Mouse (Mus musculus): ENCODE measurements around the gene Moap1.
A peak's percentile ranks its signal among the peaks of the same experiment; 100 is the strongest.

The Moap1 gene

DNA sequence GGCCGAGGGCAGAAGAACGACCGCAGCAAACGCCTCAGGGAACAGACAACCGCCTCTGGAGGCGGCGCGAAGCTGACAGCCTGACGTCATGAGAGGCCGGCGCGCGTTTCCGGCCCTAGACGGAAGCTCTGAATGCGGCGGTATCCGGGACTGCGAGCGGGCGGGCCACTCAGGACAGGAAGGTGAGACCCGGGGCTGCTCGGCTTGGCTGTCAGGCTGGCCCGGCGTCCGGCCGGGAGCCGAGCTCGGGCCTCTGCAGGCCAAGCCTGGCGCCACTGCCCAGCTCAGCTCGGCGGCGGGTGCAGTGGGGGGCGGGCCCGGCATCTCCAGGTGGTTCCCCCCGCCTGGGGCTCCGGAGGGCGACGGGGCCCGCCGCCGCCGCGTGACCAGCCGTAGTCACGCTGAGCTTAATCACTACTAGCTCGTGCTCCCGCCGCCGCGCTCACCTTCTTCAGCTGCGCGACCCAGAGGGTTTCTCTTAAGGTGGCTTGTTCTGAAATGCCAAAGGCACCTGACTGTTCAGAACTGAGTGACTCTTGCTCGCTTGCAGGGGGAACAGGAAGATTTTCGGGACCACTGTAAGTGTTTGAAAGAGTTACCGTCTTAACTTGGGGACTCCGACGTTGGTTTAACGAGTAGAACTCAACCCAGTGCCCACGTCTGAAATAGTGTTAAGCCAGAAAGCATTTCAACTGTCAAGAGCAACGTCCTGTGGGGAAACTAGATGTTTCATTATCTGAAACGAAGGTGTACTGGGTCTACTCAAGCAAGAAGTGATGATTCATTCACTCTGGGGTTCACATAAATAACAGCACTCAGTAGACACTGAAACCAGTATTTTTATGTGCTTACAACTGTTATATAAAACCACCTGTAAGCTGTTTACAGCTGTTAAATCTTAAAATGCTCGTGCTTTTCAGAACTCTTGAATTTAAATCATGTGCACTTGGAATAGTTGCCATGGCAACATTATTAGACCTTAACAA is at the start of gene Moap1, which contains the start of gene Tmem251:
Moap1 (minus strand) TSS at position 73 of the 986 bp plus-strand sequence.
Tmem251 (plus strand) TSS at position 174 of the 986 bp plus-strand sequence.
- peak; percentile 95 for DNase-seq

DNA sequence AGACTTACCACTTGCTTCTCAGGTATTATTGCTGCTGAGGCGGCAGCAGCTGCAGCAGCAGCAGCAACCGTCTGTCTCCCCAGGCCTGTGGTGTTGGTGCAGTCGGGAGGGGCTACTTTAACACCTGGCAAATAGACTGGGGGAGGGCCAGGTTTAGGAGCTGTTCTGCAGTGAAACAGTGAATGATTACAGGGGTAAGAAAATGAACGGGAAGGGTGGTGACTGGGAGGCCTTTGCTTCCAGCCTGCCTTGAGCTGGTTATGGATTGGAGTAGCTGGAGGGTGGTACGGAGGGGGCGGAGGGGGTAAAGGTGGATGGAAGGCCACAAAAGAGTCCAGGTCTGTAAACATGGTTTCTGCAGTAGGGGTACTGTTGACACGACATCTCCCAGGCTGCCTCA is 44.5 kb upstream of the Moap1 start:
- DNase-seq: no peak

DNA sequence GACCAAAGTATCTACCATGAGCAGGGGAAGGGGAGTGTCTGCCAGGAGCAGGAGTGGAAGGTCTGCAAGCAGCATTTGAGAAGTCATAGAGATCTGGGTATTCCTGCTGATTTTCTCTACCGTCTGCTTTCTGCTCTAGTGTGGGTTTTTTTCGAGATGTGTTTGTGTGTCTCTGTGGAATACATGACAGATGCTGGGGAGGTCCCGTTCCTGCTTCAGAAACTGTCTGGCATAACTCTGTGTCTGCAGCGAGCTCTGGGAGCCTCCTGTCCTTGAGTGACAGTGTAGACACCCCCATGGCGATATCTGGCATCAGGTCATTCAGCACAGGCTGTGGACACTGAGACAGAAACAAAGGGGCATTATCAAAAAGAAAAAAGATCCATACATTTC is 42.1 kb upstream of the Moap1 start:
- no peak for DNase-seq

DNA sequence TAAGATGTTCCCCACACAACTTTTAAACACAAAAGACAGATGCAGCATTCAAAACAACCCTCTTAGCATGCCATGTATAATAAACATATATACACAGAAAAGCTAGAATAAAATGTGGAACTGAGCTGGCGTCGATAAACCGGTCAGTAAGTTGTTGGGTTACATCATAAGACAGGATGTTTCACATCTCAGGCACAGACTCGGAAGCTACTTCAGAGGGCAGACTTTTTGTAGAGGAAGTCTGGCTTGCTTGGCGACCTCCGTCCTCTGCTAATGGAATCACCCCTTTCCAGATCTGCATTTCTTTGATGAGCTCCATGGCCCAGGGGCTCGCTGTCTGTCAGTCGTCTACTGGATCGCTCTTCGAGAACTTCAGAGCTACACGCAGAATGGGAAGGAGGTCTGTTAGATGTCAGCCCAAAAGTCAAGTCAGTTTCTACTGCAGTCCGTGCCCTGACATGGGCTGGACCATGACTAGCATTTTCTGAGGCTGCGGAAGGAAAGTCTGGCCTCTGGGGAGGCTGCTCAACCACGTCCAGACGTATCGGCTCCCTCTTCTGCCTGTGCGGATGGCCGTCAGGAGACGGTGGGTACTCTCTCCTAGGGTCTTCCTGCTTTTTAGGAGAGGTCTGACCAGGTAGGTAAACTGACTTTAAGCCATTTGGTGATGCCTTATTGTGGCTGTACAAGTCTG is 41.6 kb upstream of the Moap1 start:
- DNase-seq: no peak

DNA sequence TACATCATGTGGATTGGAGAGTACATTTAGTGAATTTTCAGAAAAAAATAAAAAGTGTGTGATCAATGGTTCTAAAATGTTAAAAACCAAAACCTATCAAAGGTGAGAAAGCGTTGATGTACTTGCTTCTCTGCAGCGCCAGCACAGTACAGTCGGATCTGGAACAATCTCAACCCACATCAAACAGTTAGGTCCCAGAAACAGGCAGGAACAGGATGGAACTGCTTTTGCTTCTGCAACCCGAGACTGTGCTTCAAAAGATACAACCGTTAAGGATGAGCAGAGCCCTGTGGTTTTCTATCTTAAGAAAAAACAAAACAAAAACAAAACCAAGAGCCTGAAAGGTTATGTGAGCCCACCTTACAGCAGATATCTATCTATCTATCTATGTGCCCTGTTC is 39.4 kb upstream of the Moap1 start:
- no peak for DNase-seq

DNA sequence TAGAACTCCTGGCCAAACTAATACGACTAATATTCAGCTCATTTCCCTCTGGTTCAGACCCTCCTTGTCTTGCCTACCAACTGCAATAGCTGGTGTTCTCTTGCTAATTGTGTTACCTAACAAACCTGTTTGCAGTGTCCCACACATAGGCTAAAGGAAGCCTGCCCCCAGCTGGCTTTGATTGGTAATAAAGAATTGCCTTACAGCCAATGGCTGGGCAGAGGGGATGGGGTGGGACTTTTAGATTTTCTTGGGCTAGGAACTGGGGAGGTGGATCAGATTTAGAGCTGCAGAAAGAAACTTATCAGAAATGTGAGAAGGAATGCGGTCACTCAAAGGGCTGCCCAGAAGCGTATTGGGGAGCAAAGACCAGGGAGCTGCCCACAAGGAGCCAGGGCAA is 36.0 kb upstream of the Moap1 start:
- DNase-seq: peak; percentile 34

DNA sequence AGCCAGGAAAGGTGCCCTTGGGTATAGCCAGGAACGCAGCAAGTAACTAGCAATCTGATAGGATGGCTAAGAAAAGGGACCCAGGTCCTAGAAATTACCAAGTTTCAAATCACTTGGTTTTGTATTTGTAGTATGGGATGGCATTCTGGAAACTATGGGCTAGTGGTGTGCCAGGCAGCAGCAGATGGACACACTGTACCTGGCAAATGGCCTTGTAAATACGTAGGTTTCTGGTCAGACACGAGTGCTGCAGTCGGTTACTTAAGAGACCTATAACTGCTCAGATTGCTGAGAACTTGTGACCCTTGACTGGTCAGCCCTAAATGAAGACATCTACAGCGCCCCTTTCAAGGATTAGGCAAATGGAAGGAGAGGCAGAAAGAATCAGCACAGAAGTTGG is 34.7 kb upstream of the Moap1 start:
- no peak for DNase-seq

DNA sequence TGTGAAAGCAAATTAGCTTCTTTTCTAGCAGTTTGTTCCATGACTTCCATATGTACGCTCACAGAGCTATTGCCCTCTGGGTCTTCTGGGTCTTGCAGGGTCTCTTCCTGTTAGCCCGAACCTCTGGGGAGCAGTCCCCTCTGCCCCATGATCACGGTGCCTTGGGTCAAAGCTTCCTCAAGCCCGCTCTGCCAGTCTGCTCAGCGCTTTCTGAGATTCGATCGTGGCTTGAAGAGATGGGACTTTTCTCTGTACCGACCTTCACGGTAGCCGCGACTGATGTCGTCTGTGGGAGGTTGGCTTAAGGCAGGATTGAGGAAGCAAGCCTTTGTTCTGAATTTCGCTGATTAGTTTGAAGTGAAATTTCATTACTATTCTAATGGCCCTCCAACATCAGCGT is 32.6 kb upstream of the Moap1 start:
- no peak for DNase-seq

DNA sequence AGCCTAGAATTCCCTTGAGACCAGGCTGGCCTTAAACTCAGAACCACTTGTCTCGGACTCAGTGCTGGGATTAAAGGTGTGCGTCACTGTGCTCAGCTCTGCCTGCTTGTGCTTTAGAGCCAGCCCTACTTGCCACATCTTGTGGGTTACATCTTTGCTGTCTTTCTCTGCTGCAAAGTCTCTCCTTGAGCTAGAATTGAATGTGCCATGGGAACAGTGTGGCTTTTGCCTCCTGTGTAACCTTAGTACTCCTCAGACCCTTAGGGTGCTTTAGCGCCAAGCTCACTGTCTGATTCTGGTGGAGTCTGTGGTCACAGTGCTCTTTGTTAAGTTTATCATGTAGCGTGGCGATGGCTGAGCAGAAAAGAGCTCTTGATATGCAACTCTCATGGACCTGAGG is 29.2 kb upstream of the Moap1 start:
- DNase-seq: no peak

DNA sequence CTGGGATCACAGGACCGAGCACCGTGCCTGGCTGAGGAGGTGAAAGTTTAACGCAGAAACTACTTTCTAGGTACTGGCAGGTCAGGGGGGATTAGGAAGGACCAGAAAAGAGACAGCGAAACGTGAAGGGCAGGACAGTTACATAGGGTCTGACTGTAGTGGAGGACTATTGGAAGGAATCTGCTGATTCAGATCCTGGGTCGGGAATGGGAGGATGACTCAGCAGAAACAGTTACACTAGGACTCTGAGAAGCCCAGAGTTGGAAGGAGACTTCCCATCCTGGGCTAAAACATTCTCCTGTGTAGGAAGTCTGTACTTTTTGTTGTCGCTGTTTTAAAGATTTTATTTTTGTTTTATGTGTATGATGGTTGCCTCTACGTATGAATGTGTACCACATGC is 28.1 kb upstream of the Moap1 start:
- no peak for DNase-seq

DNA sequence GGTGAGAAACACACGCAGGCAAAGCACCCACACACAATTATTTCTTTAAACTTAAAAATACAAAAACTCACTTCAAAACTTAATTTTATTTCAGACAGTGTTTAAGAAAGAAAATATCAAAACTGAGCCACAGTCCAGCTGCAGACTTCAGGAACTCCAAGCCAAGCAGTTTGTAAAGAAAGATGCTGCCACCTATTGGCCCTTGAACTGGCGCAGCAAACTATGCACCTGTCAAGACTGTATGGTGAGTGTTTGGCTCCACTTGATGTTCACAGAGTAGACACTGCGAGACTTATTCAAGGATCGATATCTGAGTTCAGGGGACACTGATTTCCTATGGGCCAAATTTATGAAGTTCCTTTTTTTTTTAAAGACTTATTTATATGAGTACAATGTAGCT is 25.5 kb upstream of the Moap1 start:
- no peak for DNase-seq

DNA sequence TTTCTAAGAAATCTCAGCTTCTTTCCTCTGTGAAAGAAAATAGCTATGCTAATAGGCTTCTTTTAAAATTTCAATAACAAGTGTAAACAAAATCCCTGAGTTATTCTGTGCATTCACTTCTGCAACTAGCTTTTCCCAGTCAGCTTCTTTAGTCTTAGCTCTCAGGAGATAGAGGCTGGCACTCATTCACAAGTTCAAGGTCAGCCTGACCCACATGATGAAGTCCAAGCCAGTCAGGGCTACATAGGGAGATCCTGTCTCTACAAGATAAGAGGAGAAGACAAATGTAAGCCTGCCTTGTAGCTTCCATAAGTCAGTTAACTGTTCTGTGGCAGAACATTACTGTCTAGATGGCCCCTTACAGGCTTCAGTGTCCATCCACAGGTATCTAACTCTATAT is 20.2 kb upstream of the Moap1 start:
- DNase-seq: no peak

DNA sequence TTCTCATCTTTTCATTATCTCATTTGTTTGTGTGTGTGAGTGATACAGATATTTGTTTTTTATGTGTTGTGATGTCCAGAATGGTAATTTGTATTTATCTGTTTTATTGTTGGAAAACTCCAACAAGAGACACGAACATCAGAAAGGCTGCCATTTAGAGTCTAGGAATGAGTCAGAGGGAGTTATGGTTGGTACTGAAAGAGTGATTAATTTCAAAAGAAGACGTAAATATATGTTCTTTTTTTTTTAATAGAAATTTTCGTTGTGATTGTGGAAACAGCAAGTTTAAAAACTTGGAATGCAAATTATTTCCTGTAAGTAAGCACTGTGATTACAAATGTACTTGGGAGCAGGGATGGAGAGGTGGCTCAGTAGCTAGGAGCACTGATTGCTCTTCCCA is 18.2 kb upstream of the Moap1 start:
- no peak for DNase-seq

DNA sequence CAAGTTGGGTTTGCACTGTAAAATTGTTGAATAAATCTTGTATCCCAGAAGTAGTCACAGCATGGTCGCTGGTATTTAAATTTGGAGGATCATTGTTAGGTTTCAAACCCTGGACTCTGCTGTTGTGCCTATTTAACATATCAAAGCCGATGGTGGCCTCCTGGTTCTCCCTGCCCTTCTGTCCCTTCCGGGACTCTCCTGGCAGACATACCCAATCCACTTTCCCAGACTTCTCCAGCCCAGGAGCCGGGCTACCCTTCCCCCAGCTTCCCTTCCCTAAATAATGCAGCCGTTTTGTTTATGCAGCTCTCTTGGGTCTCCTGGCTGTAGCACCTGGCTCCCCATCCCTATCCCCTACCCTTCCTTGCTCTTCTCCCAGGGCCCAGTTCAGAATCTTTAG is 15.5 kb upstream of the Moap1 start:
- peak; percentile 12 for DNase-seq

DNA sequence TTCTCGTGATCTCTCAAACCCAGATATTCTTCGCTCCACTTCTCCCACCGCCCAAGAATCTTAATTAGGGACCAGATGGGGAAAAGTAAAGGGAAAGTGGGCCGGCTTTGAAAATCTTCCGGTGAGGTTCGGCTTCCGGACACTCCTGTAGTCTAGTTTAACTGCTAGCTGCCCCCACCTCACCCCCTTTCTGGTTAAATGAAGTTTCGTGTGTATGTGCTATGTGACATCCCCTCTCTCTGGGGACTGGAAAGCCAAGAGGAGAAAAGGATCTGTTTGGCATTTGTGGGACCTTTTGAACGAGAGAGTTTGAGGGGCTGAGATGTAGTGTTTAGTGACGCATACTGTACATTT is 14.9 kb upstream of the Moap1 start, which contains the start of gene Gm20604:
Gm20604 (minus strand) TSS at position 270 of the 354 bp plus-strand sequence.
- DNase-seq: no peak

DNA sequence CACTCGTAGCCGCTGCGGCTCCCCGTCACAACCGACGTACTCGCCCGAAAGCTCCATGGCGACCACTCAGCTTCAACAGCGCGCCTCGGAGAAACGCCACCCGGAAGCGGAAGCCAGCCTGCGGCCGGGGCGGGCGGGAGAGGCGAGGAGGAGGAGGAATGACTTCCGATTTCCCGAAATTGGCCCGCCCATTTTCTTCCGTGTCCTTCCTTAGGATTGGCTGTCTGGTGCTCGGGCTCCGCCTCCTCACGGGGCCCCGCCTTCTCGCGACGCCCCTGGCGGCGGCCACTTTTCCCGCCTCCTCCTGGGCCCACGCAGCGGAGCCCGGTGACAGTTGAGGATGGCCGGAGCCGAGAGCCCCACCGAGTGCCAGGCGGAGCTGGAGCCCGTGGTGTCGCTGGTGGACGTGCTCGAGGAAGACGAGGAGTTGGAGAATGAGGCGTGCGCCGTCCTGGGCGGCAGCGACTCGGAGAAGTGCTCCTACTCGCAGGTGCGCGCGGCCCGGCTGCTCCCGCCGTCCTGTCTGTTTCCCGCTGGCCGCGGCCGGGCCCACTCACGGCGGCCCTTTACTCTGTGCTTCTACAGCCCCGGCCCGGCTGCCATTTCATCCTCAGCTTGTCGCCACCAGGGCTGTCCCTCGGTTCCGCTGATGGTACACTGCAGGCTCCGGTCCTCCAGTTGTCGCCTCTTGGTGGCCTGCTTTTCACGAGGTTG is 14.4 kb upstream of the Moap1 start, which contains the start of the genes Gm28051, Gon7 and Ubr7:
Gm28051 (minus strand) TSS at position 77 of the 714 bp plus-strand sequence.
Gon7 (minus strand) TSS at position 115 of the 714 bp plus-strand sequence.
Ubr7 (plus strand) TSS at position 279 of the 714 bp plus-strand sequence.
- DNase-seq: peak; percentile 99

DNA sequence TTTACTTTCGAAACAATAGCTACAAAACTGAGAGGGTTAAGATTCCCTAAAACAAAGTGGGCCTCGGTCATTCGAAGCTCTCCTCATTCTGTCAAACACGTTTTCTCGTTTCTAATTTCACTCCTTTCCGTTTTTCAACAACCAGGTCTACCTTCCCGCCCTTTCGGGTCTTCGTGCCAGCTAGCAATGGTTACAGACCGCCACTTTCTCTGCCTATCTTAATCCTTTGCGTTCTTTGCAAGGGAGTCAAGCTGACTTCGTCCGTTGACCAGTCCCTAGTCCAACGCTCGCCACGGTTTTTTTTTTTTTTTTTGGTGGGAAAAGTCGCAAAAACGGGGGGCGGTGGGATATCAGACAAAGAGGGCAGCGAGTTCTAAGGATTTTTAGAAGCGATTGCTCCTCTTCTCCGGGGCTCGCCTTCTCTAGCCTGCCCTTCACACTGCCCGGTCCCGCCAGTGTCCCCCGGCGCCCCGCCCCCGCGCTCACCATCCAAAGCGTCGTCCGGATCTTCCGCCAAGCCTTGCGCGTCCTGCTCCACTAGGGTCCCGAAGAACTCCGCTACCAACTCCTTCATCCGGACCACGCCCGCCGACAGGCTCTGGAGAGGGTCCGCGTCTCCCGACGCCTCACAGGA is 13.7 kb upstream of the Moap1 start:
- peak; percentile 37 for DNase-seq

DNA sequence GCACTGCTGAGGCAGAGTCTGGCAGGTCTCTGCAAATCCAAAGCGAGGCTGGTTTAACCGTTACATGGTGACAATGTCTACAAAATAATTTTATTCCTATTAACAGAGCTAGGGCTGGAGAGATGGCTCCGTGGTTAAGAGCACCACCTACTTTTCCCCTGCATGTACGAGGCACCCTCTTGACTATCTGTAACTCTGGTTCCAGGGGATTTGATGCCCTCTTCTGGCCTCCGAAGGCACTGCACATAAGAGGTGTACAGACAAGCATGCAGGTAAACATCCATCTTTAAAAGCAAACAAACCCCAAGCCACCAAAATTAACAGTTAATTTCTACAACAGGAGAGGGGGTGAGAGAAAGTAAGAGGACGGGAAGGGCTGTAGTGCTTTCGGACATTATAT is 12.8 kb upstream of the Moap1 start:
- DNase-seq: peak; percentile 19

DNA sequence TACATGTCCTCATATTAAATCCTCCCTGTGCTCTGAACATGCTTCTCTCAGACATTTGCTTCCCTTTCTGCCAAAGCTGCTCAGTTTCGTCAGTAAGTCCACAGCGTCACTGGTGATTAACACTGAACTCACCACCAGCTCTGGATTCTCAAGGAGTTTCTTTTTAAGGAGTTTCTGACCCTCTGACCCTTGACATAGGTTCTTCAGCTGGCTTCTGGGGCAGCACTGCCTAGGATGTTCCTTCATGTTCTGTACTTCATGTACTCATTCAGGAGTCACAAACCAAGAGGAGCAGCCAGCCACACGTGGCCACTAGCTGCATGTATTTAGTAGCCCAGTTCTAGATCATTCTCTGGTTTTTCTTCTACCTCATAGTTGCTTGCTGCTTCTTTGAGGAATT is 4.8 kb upstream of the Moap1 start:
- DNase-seq: no peak

DNA sequence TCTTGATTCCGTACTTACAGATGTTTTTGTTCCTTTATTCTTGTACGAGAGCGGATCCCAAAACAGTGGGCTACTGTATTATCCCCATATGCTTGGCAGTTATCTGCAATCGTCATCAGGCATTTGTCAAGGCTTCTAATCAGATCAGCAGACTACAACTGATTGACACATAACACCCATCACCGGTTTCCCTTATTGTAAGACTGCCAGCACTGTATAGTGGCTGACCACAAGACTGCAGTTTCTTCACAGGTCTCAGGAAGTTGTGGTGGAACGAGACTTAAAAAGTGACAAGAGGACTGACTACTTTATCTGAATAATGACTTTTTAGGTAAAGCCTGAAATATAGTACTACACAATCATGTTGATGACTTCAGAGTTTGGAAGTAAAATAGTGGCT is 1.4 kb upstream of the Moap1 start:
- DNase-seq: no peak

DNA sequence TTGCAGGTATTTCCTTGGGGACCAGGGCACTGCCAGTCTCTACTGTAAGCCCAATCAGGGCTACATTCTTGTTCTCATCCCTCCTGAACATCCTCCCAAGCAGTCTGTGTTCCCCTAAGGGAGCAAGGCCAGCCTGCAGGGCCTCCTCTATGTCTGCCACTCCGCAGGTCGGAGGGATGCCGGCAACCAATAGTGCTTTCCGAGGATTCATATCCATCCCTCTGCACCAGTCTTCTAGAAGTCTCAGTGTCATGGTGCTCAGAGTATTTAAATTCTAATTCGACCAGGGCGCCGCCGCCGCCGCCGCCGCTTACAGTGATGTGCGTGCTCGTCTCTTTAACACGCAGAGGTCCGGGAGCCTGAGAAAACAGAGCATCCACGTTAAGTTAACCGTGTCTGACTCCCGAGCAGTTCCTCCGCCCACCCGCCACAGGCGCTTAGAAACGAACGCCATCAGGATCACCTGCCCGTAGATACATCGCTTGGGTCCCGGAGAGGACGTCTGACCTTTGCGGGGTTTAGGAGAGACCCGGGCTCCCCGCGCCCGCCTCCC is 349 bp downstream of the Moap1 start:
- DNase-seq: no peak

DNA sequence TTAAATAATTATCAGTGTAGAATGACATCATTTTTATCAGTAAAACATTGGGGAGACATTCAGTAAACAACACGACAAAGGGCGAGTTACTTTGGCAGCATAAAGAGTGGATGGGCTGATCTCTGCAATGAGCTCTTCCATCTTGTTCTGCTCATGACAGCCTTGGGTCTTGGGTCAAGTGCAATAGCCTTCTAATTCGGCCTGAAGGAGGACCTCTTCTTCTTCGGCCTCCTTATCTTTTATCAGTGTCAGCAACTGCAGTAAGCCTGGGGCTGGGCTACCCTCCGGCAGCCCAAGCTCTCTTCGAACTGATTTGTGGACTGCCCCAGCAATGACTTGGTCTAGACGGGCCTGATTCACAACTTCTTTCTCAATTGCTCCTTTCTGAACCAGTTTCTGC is 1.4 kb downstream of the Moap1 start:
- no peak for DNase-seq

Data from embryo, embryonic 11 days (tissue).